Mouse (Mus musculus): ENCODE measurements around the gene Olfr968. TPM values are rescaled to one million over a fixed set of nuclear protein-coding genes. Genes with fewer than 3 reads are reported as not detected.

Gene Olfr968
- polyA plus RNA-seq (2016; fragmentation: Nextera tagmentation; extraction: Ambion mirVana): not detected in 2 replicates

- no peaks in the 10 kb centered on the region for H3K36me3 ChIP-seq
- H3K9me3 ChIP-seq: no peaks in the 10 kb centered on the region
- 67% methylated on average over 1 of the region's 1 CpGs for WGBS
- DNase-seq (ENCODE audit: low spot score): no peak
- no peak within 1 kb of the TSS for H3K27ac ChIP-seq
- no peaks in the 10 kb centered on the region for H3K27me3 ChIP-seq (ENCODE audit: insufficient read depth, poor library complexity, severe bottlenecking)
- H3K4me3 ChIP-seq: no peak within 1 kb of the TSS
- H3K4me1 ChIP-seq: no peaks in the 10 kb centered on the region
These were observed at the start of gene Olfr968 for GRCm38 (mm10) chr9:39783153-39783552. TSS of gene Olfr968 (minus strand) at chr9:39783253.

DNA sequence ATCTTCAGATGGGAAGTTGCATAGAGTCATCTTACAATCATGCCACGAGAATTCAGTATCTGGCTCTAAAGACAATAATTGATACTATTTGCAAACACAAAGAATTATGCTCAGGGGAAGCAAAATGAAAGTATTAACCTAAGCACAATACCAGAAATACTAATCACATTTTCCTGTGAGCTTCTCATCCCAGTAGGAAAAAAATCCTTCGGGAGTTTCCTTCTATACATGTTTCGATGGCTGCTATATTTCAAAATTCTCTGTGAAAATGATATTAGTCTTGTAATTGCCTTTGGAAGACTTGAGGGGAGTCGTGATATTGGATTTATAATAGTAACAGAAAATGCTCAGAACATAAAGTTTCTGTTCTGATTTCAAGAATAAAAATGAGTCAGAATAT, 25.5 kb upstream of the Olfr968 start, which contains the start of gene Olfr970:
Gene Olfr970 (plus strand): TSS at position 301 of the 400 bp plus-strand sequence.
- no peak within 1 kb of the TSS for H3K4me3 ChIP-seq
- H3K4me1 ChIP-seq: no peaks in the 10 kb centered on the region
- H3K27ac ChIP-seq: no peak within 1 kb of the TSS
- no peak for DNase-seq (ENCODE audit: low spot score)
- no peaks in the 10 kb centered on the region for H3K9me3 ChIP-seq
- no peaks in the 10 kb centered on the region for H3K36me3 ChIP-seq
- H3K27me3 ChIP-seq (ENCODE audit: insufficient read depth, poor library complexity, severe bottlenecking): no peaks in the 10 kb centered on the region
- WGBS: 71% methylated on average over 4 of the region's 4 CpGs

DNA sequence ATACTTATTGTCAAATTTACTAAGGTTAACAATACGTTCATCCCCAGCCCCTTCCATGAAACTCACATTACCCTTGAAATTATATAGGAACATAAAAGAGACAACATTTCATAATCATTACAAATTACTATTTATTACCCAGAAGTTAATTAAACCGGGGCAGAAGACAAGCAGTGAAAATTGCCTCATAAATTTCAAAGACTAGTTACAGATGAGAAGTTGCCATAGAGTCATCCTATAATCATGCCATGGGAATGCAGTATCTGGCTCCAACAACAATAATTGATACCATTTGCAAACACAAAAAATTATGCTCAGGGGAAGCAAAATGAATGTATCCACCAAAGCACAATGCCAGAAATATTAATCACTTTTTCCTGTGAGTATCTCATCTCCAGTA, 7.5 kb upstream of the Olfr968 start, which contains the start of gene Olfr969:
Gene Olfr969 (plus strand): TSS at position 388 of the 400 bp plus-strand sequence.
- H3K9me3 ChIP-seq: no peaks in the 10 kb centered on the region
- DNase-seq (ENCODE audit: low spot score): no peak
- WGBS: 68% methylated on average over 2 of the region's 2 CpGs

GRCm38 (mm10) chr9:39746428-39746827, 36.6 kb downstream of the Olfr968 start:
- H3K9me3 ChIP-seq: no peaks in the 10 kb centered on the region
- DNase-seq (ENCODE audit: low spot score): no peak
- no peaks in the 10 kb centered on the region for H3K4me1 ChIP-seq
- H3K27me3 ChIP-seq (ENCODE audit: insufficient read depth, poor library complexity, severe bottlenecking): no peaks in the 10 kb centered on the region
- H3K36me3 ChIP-seq: no peaks in the 10 kb centered on the region
- H3K4me3 ChIP-seq: no peak overlapping the region
- 79% methylated on average over 1 of the region's 1 CpGs for WGBS
- H3K27ac ChIP-seq: no peak overlapping the region

More for the DNA sequence above, 7.5 kb upstream of the Olfr968 start, which contains the start of gene Olfr969:
- H3K36me3 ChIP-seq: no peaks in the 10 kb centered on the region
- no peaks in the 10 kb centered on the region for H3K27me3 ChIP-seq (ENCODE audit: insufficient read depth, poor library complexity, severe bottlenecking)
- H3K4me1 ChIP-seq: no peaks in the 10 kb centered on the region
- H3K4me3 ChIP-seq: no peak within 1 kb of the TSS
- no peak within 1 kb of the TSS for H3K27ac ChIP-seq

DNA sequence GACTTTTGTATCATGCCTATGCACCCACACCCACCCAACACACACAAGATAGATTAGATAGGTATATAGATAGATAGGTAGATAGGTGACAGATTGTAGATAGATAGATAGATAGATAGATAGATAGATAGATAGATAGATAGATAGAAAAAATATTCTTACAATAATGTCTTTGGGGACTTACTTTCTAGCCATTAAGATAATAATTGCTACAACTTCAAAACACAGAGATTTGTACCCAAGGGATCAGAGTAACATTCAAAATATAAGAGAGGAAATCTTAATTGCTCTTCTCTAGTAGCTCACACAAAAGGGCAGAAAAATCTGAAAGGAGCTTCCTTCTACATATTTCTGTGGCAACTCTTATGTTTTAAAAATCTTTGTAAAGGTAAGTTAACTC, 37.1 kb downstream of the Olfr968 start, which contains the start of gene Olfr967:
Gene Olfr967 (plus strand): TSS at position 301 of the 400 bp plus-strand sequence.
- Histone ChIP-seq H3K36me3 (no peaks in the 10 kb centered on the region), H3K27ac (no peak within 1 kb of the TSS), H3K27me3 (ENCODE audit: insufficient read depth, poor library complexity, severe bottlenecking) (no peaks in the 10 kb centered on the region), H3K4me3 (no peak within 1 kb of the TSS), H3K9me3 (no peaks in the 10 kb centered on the region), H3K4me1 (no peaks in the 10 kb centered on the region)
- no peak for DNase-seq (ENCODE audit: low spot score)

DNA sequence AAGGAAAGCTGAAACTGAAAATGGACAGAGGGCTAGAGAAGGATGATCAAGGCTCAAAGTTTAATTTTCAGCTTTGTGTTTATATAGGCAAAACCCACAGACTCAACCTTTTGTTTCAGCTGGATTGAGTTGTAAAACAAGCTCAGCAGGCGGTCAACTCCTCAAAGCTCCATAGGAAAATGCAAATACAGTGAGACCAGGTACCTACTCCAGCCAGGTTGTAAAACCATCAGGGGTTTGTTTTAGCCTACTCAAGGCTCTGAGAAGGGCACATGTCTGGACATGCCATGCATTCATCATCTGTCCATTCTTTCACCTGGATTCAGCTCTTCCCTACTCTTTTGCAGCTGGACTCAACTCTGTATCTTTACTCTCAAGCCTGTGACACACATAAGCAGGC, 42.3 kb downstream of the Olfr968 start:
- no peaks in the 10 kb centered on the region for H3K4me1 ChIP-seq
- H3K4me3 ChIP-seq: no peak overlapping the region
- no peaks in the 10 kb centered on the region for H3K36me3 ChIP-seq
- H3K27ac ChIP-seq: no peak overlapping the region
- WGBS: 85% methylated on average over 1 of the region's 1 CpGs
- H3K27me3 ChIP-seq (ENCODE audit: insufficient read depth, poor library complexity, severe bottlenecking): no peaks in the 10 kb centered on the region
- H3K9me3 ChIP-seq: no peaks in the 10 kb centered on the region
- no peak for DNase-seq (ENCODE audit: low spot score)

GRCm38 (mm10) chr9:39730678-39731077, 52.4 kb downstream of the Olfr968 start, which contains the start of gene Olfr150:
TSS of gene Olfr150 (plus strand) at chr9:39730978.
- H3K4me1 ChIP-seq: no peaks in the 10 kb centered on the region
- H3K4me3 ChIP-seq: no peak within 1 kb of the TSS
- H3K9me3 ChIP-seq: no peaks in the 10 kb centered on the region
- H3K36me3 ChIP-seq: no peaks in the 10 kb centered on the region
- H3K27ac ChIP-seq: no peak within 1 kb of the TSS
- H3K27me3 ChIP-seq (ENCODE audit: insufficient read depth, poor library complexity, severe bottlenecking): no peaks in the 10 kb centered on the region
- no peak for DNase-seq (ENCODE audit: low spot score)

Other genes with a start within 250 kb of the Olfr968 start
- not detected in 2 replicates for gene Olfr958, start 229.2 kb downstream of the Olfr968 start, polyA plus RNA-seq (2016; fragmentation: Nextera tagmentation; extraction: Ambion mirVana)
- gene Olfr959, start 207.7 kb downstream of the Olfr968 start, polyA plus RNA-seq (2016; fragmentation: Nextera tagmentation; extraction: Ambion mirVana): not detected in 2 replicates
- gene AW551984, start 178.8 kb downstream of the Olfr968 start, polyA plus RNA-seq (2016; fragmentation: Nextera tagmentation; extraction: Ambion mirVana): 9.3 and 12.8 TPM in 2 replicates
- gene Olfr148, start 172.6 kb downstream of the Olfr968 start, polyA plus RNA-seq (2016; fragmentation: Nextera tagmentation; extraction: Ambion mirVana): not detected in 2 replicates
- gene Olfr960, start 161.9 kb downstream of the Olfr968 start, polyA plus RNA-seq (2016; fragmentation: Nextera tagmentation; extraction: Ambion mirVana): not detected in 2 replicates
- gene Olfr961, start 138.2 kb downstream of the Olfr968 start, polyA plus RNA-seq (2016; fragmentation: Nextera tagmentation; extraction: Ambion mirVana): not detected in 2 replicates
- not detected in 2 replicates for gene Olfr963, start 116.0 kb downstream of the Olfr968 start, polyA plus RNA-seq (2016; fragmentation: Nextera tagmentation; extraction: Ambion mirVana)
- gene Olfr149, start 76.1 kb downstream of the Olfr968 start, polyA plus RNA-seq (2016; fragmentation: Nextera tagmentation; extraction: Ambion mirVana): not detected in 2 replicates
- gene Olfr965, start 71.9 kb downstream of the Olfr968 start, polyA plus RNA-seq (2016; fragmentation: Nextera tagmentation; extraction: Ambion mirVana): not detected in 2 replicates
- gene Olfr150, start 52.3 kb downstream of the Olfr968 start, polyA plus RNA-seq (2016; fragmentation: Nextera tagmentation; extraction: Ambion mirVana): not detected in 2 replicates
- gene Olfr967, start 37.0 kb downstream of the Olfr968 start, polyA plus RNA-seq (2016; fragmentation: Nextera tagmentation; extraction: Ambion mirVana): not detected in 2 replicates
- gene Olfr969, start 7.7 kb upstream of the Olfr968 start, polyA plus RNA-seq (2016; fragmentation: Nextera tagmentation; extraction: Ambion mirVana): not detected in 2 replicates
- not detected in 2 replicates for gene Olfr970, start 25.6 kb upstream of the Olfr968 start, polyA plus RNA-seq (2016; fragmentation: Nextera tagmentation; extraction: Ambion mirVana)
- gene Olfr971, start 53.6 kb upstream of the Olfr968 start, polyA plus RNA-seq (2016; fragmentation: Nextera tagmentation; extraction: Ambion mirVana): not detected in 2 replicates
- gene Olfr972, start 83.2 kb upstream of the Olfr968 start, polyA plus RNA-seq (2016; fragmentation: Nextera tagmentation; extraction: Ambion mirVana): not detected in 2 replicates
- gene Olfr229, start 124.1 kb upstream of the Olfr968 start, polyA plus RNA-seq (2016; fragmentation: Nextera tagmentation; extraction: Ambion mirVana): not detected in 2 replicates
- not detected in 2 replicates for gene Olfr974, start 154.2 kb upstream of the Olfr968 start, polyA plus RNA-seq (2016; fragmentation: Nextera tagmentation; extraction: Ambion mirVana)
- not detected in 2 replicates for gene Olfr975, start 168.8 kb upstream of the Olfr968 start, polyA plus RNA-seq (2016; fragmentation: Nextera tagmentation; extraction: Ambion mirVana)
- not detected in 2 replicates for gene Olfr976, start 177.9 kb upstream of the Olfr968 start, polyA plus RNA-seq (2016; fragmentation: Nextera tagmentation; extraction: Ambion mirVana)
- gene Olfr978, start 208.9 kb upstream of the Olfr968 start, polyA plus RNA-seq (2016; fragmentation: Nextera tagmentation; extraction: Ambion mirVana): not detected in 2 replicates
- gene Olfr979, start 220.2 kb upstream of the Olfr968 start, polyA plus RNA-seq (2016; fragmentation: Nextera tagmentation; extraction: Ambion mirVana): not detected in 2 replicates
- gene Olfr980, start 226.3 kb upstream of the Olfr968 start, polyA plus RNA-seq (2016; fragmentation: Nextera tagmentation; extraction: Ambion mirVana): not detected in 2 replicates
- not detected in 2 replicates for gene Olfr981, start 238.2 kb upstream of the Olfr968 start, polyA plus RNA-seq (2016; fragmentation: Nextera tagmentation; extraction: Ambion mirVana)